Mouse (Mus musculus) right cerebral cortex, postnatal 36 days (tissue): Measurements from ENCODE around the gene Tbca.

Source experiments
- DNase-seq, 2 experiments: peaks; one replicate each; pipeline ENCODE4 v3.0.0; 2022; ENCODE audit warnings: low spot score in 2 of 2, mixed read lengths in 1 of 2

Gene Tbca

DNA sequence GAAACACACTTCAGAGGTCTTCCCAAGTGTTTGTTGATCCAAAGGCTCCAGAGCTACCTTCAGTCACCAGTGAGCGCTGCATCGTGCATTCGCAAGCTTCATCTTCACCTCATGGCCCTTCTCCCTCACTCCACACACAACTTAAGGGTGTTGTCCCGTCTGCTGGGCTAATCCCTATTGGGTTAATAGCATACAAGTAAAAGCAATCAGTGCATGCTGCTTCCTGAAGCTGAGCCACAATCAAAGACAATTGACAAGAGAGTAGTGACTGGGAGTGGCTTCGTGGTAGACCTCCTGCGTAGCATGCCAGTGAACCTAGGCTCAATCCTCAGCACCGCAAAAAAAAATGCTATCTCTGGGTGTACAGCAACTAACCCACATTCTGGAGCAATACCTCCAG lies 59.2 kb downstream of the Tbca start:
- DNase-seq: no peak

DNA sequence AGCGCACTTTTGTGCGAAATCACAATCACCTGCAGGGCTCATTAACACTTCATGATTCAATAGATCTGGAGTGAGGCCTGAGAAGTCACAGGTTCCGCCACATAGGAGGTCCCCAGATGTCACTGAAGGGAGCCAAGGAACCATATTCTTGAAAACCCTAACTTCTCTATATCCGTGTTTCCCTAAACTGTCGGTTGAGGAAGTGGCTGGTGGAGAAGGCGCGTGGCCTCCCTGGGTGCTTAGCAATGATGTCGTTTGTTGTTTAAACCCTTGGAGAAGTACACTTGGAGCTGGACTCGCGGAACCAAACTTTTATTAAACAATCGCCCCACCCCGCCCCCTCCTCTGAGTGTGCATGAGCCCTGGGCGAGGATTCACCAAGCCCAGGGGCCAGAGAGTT lies 60.6 kb downstream of the Tbca start:
- no peak for DNase-seq

GRCm38 (mm10) chr13:94858016-94858575 lies 69.4 kb downstream of the Tbca start:
- DNase-seq: no peak

GRCm38 (mm10) chr13:94859256-94859655 lies 70.5 kb downstream of the Tbca start:
- no peak for DNase-seq

GRCm38 (mm10) chr13:94862491-94863230 lies 74.0 kb downstream of the Tbca start:
- no peak for DNase-seq

- DNase-seq: no peak
Measured at GRCm38 (mm10) chr13:94866906-94867305, 78.2 kb downstream of the Tbca start.

GRCm38 (mm10) chr13:94867772-94868171 lies 79.1 kb downstream of the Tbca start:
- DNase-seq: no peak

- DNase-seq: no peak
Measured at GRCm38 (mm10) chr13:94868478-94868950, 79.8 kb downstream of the Tbca start.

GRCm38 (mm10) chr13:94869541-94869940 lies 80.8 kb downstream of the Tbca start:
- no peak for DNase-seq

DNA sequence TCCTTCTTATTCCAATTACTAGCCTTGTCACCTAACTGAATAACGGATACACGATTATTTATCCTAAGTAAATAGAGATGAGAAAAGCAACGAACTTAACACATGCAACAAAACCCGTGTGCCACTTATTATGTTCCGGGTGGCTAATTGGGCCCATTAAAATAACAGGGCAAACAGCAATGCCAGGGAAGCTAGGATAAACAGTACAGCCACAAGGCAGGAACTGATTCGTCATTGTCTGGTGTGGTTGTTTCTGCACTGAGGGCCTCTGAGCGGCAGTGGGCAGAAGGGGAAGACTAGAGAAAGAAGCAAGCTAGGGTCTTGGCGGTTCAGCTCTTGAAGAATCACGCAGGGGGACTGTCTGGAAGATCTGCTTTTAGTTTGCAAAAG lies 81.4 kb downstream of the Tbca start:
- DNase-seq: no peak

DNA sequence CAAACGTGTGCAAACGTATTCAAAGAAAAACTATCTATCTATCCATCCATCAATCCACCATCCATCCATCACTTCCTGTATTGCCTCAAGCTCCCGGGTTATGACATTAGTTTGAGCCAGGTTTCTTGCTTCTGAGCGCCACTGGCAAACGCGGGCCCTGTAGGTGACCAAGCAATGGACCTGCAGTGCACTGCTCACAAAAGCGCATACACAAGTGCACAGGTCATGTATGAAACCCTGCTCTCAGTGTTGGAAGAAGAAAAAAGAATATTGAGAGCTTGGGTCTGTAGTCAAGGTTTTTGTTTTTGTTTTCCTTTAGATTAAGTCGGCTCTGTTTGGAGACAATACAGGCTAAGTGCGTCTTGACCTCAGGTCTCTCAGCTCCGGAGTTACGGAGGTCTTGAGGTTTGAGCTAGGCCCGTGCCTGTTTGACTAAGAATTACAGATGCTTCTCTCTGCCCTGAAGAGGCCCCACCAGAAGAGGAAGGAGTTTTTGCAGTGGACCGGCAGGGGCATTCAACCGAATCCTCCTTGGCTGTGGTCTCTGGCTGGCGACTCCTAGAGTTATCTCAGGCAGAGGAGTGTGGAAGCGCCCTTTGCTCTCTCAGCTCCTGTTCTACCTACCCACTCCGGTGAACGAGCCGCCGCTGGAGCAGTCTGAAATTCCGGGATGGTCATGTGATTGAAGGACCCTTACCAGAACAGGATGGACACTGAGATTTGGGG lies 81.9 kb downstream of the Tbca start:
- DNase-seq: no peak

- DNase-seq: no peak
Measured at GRCm38 (mm10) chr13:94871806-94872320, 83.2 kb downstream of the Tbca start.

- no peak for DNase-seq
Measured at GRCm38 (mm10) chr13:94872439-94872838, 83.7 kb downstream of the Tbca start.

DNA sequence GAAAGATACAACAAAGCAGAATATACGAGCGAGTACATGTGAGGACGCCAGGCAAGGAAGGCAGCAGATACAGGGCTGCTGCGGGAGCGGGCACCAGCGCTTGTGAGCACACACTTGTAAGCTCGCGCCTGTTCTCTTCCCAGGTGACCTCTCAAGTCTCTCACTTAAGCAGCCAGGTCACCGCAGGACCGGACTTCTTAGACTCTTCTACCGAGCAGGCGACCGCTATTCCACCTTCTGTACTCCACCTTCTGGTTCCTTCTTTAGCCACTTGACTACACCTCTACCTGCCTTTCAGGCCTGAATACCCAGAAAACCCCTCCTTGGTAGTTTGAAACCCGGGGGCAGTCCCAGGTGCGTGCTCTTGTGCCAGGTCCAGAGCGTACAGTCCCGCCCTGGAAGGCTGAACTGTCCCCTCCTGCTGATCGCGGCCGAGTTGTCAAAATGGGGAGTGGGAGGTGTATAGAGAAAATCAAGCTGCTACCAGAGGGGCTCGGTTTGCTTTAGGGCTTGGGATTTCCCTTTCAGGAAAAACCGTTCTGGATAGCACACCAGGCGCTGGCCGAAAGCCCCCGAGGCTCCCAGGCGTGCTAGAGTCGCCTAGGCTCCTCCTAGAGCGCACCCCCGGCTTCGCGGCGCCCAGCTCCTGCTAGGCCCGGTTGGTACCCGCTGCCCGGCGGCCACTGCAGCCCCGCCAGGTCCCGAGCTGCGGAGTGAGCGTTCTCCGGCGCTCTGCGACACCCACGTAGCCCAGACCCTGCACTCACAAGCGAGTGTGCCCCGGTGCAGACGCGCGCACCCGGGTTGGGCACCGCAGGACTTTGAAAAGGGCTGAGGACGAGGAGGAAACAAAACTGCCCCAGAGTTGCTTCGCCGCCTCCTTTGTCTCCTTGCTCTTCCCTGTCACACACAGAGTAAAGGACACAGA lies 84.7 kb downstream of the Tbca start:
- DNase-seq: no peak

- DNase-seq: no peak
Measured at GRCm38 (mm10) chr13:94874039-94874425, 85.3 kb downstream of the Tbca start.

DNA sequence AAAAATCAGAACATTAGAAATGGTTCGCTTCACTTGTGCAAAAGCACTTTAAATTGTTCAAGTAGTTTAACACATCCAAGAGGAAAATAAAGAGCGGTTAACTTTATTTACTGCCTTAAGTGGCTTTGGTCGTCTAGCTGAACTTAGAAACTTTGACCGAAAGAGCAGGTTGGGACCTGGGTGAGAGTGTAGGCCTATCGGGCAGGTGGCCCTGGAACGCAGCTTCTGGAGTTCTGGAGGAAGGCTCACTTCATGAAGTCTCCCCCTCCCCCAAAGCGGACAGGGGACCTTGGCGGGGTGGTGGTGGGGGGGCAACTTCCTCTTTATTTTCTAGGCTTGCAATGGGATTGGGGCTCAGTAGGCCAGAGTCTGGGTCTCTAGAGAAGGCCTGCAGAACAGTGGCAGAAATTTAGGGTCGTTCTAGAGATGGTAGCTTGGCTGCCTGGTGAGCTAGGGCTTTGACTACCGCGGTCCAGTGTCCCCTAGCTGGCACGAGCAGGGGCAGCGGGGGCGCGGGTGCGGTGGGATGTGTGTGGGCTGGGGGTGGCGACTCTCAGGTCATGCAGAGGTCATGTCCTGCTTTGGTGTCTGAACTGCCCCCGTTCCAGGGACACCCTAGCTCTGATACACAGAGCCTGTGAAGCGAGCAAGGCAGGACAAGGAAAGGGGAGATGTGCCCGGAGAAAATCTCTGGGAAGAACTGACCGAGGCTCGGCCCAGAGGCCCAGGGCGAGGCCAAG lies 86.1 kb downstream of the Tbca start:
- DNase-seq: no peak

- no peak for DNase-seq
Measured at GRCm38 (mm10) chr13:94875396-94875880, 86.7 kb downstream of the Tbca start, which contains the start of gene Otp. TSS of gene Otp (plus strand) at chr13:94875602.

DNA sequence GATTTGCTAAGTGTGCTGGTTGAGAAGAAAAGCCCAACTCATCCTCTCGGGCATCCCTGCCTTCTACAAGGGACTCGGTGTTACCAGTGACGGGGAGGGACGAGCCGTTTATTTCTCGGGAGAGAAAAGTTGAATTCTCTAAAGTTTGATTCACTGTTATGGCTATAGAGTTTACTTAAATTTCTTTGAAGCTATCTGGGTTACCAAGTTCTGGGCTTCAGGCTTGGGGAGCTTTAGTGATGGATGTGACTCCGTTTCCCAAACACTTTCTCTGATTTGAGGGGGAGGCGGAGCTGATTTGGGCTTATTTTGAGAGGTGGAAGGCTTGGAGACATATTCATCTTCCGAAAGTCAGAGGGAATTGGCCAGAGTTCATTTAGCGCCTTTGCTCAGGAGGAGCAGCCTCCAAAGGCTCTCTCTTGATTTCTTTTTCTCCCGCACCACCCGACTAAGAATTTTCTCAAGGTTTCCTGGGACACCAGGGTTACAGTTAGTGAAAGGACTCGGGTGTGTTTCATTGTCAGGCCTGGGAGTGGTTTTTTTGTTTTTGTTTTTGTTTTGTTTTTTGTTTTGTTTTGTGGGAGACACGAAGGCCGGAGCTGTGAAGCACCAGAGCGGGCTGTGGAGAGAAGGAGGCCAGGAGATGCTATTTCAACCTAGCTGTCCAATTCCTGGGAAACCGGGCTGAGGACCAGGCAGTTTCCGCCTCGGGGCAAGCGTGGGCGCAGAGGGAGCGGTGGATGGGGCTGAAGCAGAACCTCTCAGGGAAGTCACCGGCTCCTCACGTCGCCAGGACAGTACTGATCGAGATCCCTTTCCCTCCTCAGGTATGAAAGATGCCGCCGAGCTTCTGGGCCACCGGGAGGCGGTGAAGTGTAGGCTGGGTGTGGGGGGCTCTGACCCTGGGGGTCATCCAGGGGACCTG lies 87.8 kb downstream of the Tbca start:
- DNase-seq: no peak

GRCm38 (mm10) chr13:94877211-94877590 lies 88.5 kb downstream of the Tbca start:
- no peak for DNase-seq
